Mouse (Mus musculus): ENCODE data around the gene Erich4. TPM values are rescaled to one million over a fixed set of nuclear protein-coding genes. Genes with fewer than 3 reads are reported as not detected.
"Not testable (repeated sequence)": the region's sequence is repeated elsewhere in the genome, so short reads cannot be mapped to it uniquely, and the experiment has no call there.

Gene Erich4
- polyA plus RNA-seq, 1 experiment from 2014 or later: 0.32 TPM

DNA sequence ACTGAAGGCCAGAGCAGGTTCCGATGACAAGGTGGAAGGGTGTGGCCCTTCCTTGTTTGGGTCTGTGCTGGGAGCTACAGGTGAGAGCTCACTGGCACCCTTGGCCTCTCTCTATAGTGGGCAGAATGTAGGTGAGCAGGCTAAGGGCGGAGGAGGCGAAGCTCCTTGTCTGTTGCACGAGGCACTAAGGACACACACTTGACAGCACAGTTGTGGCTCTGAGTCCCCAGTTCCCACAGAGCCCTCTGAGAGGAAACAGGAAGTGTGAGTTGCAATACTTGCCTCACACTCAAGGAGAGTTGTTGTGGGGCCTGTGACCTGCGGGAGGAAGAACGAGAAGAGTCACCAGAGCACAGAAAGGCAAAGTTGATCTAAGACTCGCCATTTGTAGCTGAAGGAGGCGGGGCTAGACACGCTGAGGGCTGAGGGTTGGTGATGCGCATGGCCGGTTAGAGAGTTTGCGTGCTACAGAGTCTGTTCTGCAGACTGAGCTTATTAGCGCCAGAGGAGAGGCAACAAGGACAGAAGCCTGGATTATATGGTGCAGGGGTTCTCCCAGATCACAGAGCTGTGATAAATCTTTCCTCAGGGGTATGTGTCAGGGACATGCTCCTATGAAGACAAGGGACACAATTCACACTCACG lies 38.8 kb downstream of the Erich4 start:
- not testable (repeated sequence) for DNase-seq; H3K27ac ChIP-seq; H3K9ac ChIP-seq; H3K4me2 ChIP-seq; H3K4me3 ChIP-seq (replicated peaks); ATAC-seq (ENCODE audit: low read depth); H3K9me3 ChIP-seq (replicated peaks); H3K36me3 ChIP-seq; H3K27me3 ChIP-seq; H3K4me1 ChIP-seq (replicated peaks)
- WGBS (ENCODE audit: insufficient replicate concordance): 56% methylated on average over 14 of the region's 14 CpGs

DNA sequence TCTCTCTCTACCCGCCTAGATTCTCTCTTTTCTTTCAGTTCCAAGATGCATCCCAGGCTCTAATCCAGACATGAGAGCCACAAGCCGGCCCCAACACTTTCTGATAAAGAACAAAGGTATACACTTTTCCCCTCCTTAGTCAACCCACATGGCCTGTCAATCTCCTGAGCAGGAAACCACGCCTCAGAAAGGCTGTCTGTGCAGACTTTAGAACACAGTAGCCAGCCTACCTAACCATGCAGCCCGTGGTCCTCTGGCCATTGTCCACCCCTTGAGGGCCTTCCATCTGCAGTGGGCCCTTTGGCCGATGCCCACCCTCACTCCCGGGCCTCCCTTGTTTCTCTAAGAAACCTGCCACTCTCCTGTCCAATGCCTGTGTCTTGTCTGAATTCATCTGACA lies 39.4 kb downstream of the Erich4 start:
- H3K27me3 ChIP-seq; H3K4me3 ChIP-seq (replicated peaks); H3K4me1 ChIP-seq (replicated peaks); H3K9me3 ChIP-seq (replicated peaks); H3K36me3 ChIP-seq; H3K4me2 ChIP-seq; H3K9ac ChIP-seq; DNase-seq; ATAC-seq (ENCODE audit: low read depth); H3K27ac ChIP-seq: not testable (repeated sequence)
- 29% methylated on average over 6 of the region's 6 CpGs for WGBS (ENCODE audit: insufficient replicate concordance)

DNA sequence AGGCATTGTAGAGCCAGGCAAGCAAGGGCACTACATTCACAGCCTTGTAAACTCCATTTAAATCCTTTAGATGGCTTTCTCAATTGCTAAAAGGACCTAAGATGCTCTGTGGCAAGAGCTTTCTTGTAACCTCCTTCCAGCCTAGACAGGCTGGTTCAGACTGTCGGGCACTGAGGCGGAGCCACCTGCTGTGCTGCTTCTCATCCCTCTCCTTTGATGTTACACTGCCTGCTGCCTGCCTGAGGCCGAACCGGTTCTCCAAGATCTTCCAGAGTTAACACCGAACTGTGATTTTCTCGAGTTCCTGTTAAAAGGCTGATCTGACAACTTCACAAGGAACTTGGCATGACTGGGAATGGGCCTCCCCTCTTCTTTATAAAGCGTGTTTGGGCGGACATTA lies 39.8 kb downstream of the Erich4 start:
- ATAC-seq (ENCODE audit: low read depth) (no peak), DNase-seq (no peak)
- Histone ChIP-seq H3K27me3 (no peaks in the 10 kb centered on the region), H3K4me3 (replicated peaks) (no peak overlapping the region), H3K27ac (no peak overlapping the region), H3K4me1 (replicated peaks) (peaks cover 3% of the 10 kb centered on the region; the same call in 1 of the 2 replicates), H3K36me3 (no peaks in the 10 kb centered on the region), H3K4me2 (no peak overlapping the region), H3K9me3 (replicated peaks) (no peaks in the 10 kb centered on the region), H3K9ac (no peak overlapping the region)
- 37% methylated on average over 8 of the region's 8 CpGs for WGBS (ENCODE audit: insufficient replicate concordance)

DNA sequence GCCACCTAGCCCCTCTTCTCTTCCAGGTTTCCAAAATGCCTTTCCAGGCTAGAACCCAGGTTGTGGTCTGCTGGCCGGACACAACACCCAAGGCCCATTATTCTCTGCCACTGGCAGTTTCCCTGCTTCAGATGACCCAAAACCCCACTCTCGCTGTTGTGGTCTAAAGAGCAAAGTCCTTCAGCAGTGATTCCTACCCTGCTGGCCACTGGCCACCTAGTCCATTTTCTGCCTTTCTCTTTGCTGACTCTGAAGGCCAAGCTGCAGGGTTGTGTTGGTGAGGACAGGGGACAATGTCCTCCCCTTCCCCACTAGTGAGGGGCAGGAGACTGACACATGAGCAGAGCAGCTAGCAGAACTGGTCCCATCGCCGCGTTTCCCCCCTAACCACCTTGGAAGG lies 40.6 kb downstream of the Erich4 start:
- Histone ChIP-seq H3K27me3 (no peaks in the 10 kb centered on the region), H3K36me3 (no peaks in the 10 kb centered on the region), H3K9me3 (replicated peaks) (no peaks in the 10 kb centered on the region), H3K27ac (no peak overlapping the region), H3K9ac (no peak overlapping the region), H3K4me3 (replicated peaks) (no peak overlapping the region), H3K4me1 (replicated peaks) (peaks cover 3% of the 10 kb centered on the region; the same call in 1 of the 2 replicates), H3K4me2 (no peak overlapping the region)
- DNase-seq (no peak), ATAC-seq (ENCODE audit: low read depth) (no peak)
- WGBS (ENCODE audit: insufficient replicate concordance): 70% methylated on average over 5 of the region's 5 CpGs

DNA sequence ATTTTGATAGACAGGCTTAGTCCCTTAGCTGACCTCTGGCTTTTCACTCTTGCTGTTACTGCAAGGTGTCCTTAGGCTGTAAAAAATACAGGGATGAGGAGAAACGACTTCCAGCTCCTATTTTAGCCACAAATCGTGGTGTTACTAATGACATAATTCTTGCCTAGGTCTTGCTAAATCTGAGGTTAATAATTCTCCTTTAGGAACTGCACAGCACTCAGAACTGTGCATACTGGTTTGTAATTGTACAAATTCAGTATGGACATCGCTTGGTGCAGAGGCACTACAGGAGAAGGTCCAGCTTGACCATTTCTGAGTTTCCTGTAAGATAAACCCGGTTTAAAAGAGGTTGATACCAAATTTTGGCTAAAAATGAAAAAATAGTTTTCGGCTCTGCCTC lies 41.9 kb downstream of the Erich4 start:
- ATAC-seq (ENCODE audit: low read depth); H3K27ac ChIP-seq; H3K4me1 ChIP-seq (replicated peaks); H3K36me3 ChIP-seq; H3K4me2 ChIP-seq; H3K9ac ChIP-seq; DNase-seq; H3K27me3 ChIP-seq; H3K4me3 ChIP-seq (replicated peaks); H3K9me3 ChIP-seq (replicated peaks): not testable (repeated sequence)
- 55% methylated on average over 5 of the region's 5 CpGs for WGBS (ENCODE audit: insufficient replicate concordance)

DNA sequence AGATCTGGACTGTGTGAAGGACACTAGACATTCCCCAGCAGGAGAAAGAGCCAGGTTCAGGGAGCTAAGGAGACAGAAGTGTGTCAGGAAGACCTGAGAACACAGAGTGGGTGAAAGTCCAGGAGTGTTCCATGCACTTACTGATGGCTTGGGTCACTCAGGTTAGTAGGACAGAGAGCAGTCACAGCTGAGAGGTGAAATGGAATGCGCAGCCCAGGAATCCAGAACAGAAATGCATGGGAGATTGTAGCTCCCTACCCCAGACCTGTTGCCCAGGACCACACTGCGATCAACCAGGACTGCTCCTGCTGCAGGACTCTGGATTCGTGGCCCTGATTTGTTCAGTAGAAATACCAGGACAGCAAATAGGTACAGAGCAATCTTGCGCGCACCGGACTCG lies 47.0 kb downstream of the Erich4 start:
- WGBS (ENCODE audit: insufficient replicate concordance): 84% methylated on average over 7 of the region's 7 CpGs

More for the DNA sequence above, 47.0 kb downstream of the Erich4 start:
- ATAC-seq (ENCODE audit: low read depth) (no peak), DNase-seq (no peak)
- H3K9ac ChIP-seq: no peak overlapping the region
- no peak overlapping the region for H3K4me2 ChIP-seq
- no peaks in the 10 kb centered on the region for H3K9me3 ChIP-seq (replicated peaks)
- no peak overlapping the region for H3K4me3 ChIP-seq (replicated peaks)
- no peaks in the 10 kb centered on the region for H3K27me3 ChIP-seq
- no peaks in the 10 kb centered on the region for H3K4me1 ChIP-seq (replicated peaks)
- no peaks in the 10 kb centered on the region for H3K36me3 ChIP-seq
- no peak overlapping the region for H3K27ac ChIP-seq

Other genes with a start within 250 kb of the Erich4 start
- 0.15 TPM in 1 of 2 replicates, not detected in the other for gene Cnfn, start 246.2 kb downstream of the Erich4 start, polyA plus RNA-seq (2015; fragmentation: Nextera tagmentation; extraction: Ambion mirVana)
- gene Lipe, start 217.2 kb downstream of the Erich4 start, polyA plus RNA-seq (2015; fragmentation: Nextera tagmentation; extraction: Ambion mirVana): 2.4 and 2.7 TPM in 2 replicates
- not detected in 2 replicates for gene Cxcl17, start 203.0 kb downstream of the Erich4 start, polyA plus RNA-seq (2015; fragmentation: Nextera tagmentation; extraction: Ambion mirVana)
- gene Ceacam1, start 138.3 kb downstream of the Erich4 start, polyA plus RNA-seq (2015; fragmentation: Nextera tagmentation; extraction: Ambion mirVana): 1.7 and 2.5 TPM in 2 replicates
- 0.03 TPM in 1 of 2 replicates, not detected in the other for gene Ceacam2, start 76.0 kb downstream of the Erich4 start, polyA plus RNA-seq (2015; fragmentation: Nextera tagmentation; extraction: Ambion mirVana)
- gene Dmac2, start 3.5 kb upstream of the Erich4 start, polyA plus RNA-seq (2015; fragmentation: Nextera tagmentation; extraction: Ambion mirVana): 10.4 and 11.3 TPM in 2 replicates
- gene B3gnt8, start 10.8 kb upstream of the Erich4 start, polyA plus RNA-seq (2015; fragmentation: Nextera tagmentation; extraction: Ambion mirVana): 2.1 and 2.2 TPM in 2 replicates
- 20.0 and 21.6 TPM in 2 replicates for gene Bckdha, start 43.1 kb upstream of the Erich4 start, polyA plus RNA-seq (2015; fragmentation: Nextera tagmentation; extraction: Ambion mirVana)
- gene Exosc5, start 43.3 kb upstream of the Erich4 start, polyA plus RNA-seq (2015; fragmentation: Nextera tagmentation; extraction: Ambion mirVana): 62.3 and 68.8 TPM in 2 replicates
- 1.0 and 1.1 TPM in 2 replicates for gene Tmem91, start 59.3 kb upstream of the Erich4 start, polyA plus RNA-seq (2015; fragmentation: Nextera tagmentation; extraction: Ambion mirVana)
- 21.8 and 25.1 TPM in 2 replicates for gene B9d2, start 64.9 kb upstream of the Erich4 start, polyA plus RNA-seq (2015; fragmentation: Nextera tagmentation; extraction: Ambion mirVana)
- 6.1 and 6.9 TPM in 2 replicates for gene Tgfb1, start 71.1 kb upstream of the Erich4 start, polyA plus RNA-seq (2015; fragmentation: Nextera tagmentation; extraction: Ambion mirVana)
- 8.8 and 10.7 TPM in 2 replicates for gene Ccdc97, start 103.2 kb upstream of the Erich4 start, polyA plus RNA-seq (2015; fragmentation: Nextera tagmentation; extraction: Ambion mirVana)
- 31.4 and 36.3 TPM in 2 replicates for gene Hnrnpul1, start 138.9 kb upstream of the Erich4 start, polyA plus RNA-seq (2015; fragmentation: Nextera tagmentation; extraction: Ambion mirVana)
- 13.3 and 14.5 TPM in 2 replicates for gene Axl, start 172.8 kb upstream of the Erich4 start, polyA plus RNA-seq (2015; fragmentation: Nextera tagmentation; extraction: Ambion mirVana)
- 0.34 and 0.38 TPM in 2 replicates for gene Cyp2s1, start 201.0 kb upstream of the Erich4 start, polyA plus RNA-seq (2015; fragmentation: Nextera tagmentation; extraction: Ambion mirVana)